Mouse (Mus musculus): ENCODE measurements at regions not wholly inside any gene's neighbourhood (a gene's known extent, or its start where the extent isn't known, plus 50 kb on each side); places are given as distances from the start of the nearest gene placed in this dataset.

- no peak for DNase-seq (ENCODE audit: inconsistent age in 2 of 2, low spot score in 1 of 2)
Observed at GRCm38 (mm10) chr6:117104047-117104446, 64.3 kb upstream of the Cxcl12 start.

GRCm38 (mm10) chr6:117104463-117104862 lies 63.9 kb upstream of the Cxcl12 start:
- no peak for DNase-seq (ENCODE audit: inconsistent age in 2 of 2, low spot score in 1 of 2)

GRCm38 (mm10) chr6:117105182-117105589 lies 63.1 kb upstream of the Cxcl12 start:
- no peak for DNase-seq (ENCODE audit: inconsistent age in 2 of 2, low spot score in 1 of 2)

GRCm38 (mm10) chr6:117110291-117110690 lies 58.0 kb upstream of the Cxcl12 start:
- DNase-seq (ENCODE audit: inconsistent age in 2 of 2, low spot score in 1 of 2): no peak

GRCm38 (mm10) chr6:117114859-117115258 lies 53.5 kb upstream of the Cxcl12 start:
- no peak for DNase-seq (ENCODE audit: inconsistent age in 2 of 2, low spot score in 1 of 2)

GRCm38 (mm10) chr6:117118081-117118480 lies 50.3 kb upstream of the Cxcl12 start:
- no peak for DNase-seq (ENCODE audit: inconsistent age in 2 of 2, low spot score in 1 of 2)

Data from adrenal gland, adult (tissue).